Mouse (Mus musculus): ENCODE data around the gene Stx4a. TPM values are rescaled to one million over a fixed set of nuclear protein-coding genes. Genes with fewer than 3 reads are reported as not detected.
A peak's percentile ranks its signal among the peaks of the same experiment; 100 is the strongest.
"Not testable (repeated sequence)": the region's sequence is repeated elsewhere in the genome, so short reads cannot be mapped to it uniquely, and the experiment has no call there.

The Stx4a gene
- 47.1 and 82.4 TPM in 2 replicates for total RNA-seq (2017)

GRCm38 (mm10) chr7:127824176-127824871 is at the start of gene Stx4a, which contains the start of gene Stx1b:
Gene Stx4a, plus strand, starts transcription at chr7:127824294.
Gene Stx1b, minus strand, starts transcription at chr7:127824549.
- ATAC-seq (replicated peaks in 1 of 2; ENCODE audit: insufficient read depth in 1 of 2, low FRiP score in 2 of 2, low TSS enrichment in 1 of 2, low read depth in 1 of 2, poor library complexity in 2 of 2, severe bottlenecking in 2 of 2), result no peak

GRCm38 (mm10) chr7:127775837-127776236 is 48.3 kb upstream of the Stx4a start:
- ATAC-seq (replicated peaks in 1 of 2; ENCODE audit: insufficient read depth in 1 of 2, low FRiP score in 2 of 2, low TSS enrichment in 1 of 2, low read depth in 1 of 2, poor library complexity in 2 of 2, severe bottlenecking in 2 of 2), result not testable (repeated sequence)

GRCm38 (mm10) chr7:127776426-127776825 is 47.7 kb upstream of the Stx4a start, which contains the start of gene Setd1a:
Gene Setd1a, plus strand, starts transcription at chr7:127776670.
- peak; percentile 61 to 63 for ATAC-seq (replicated peaks in 1 of 2; ENCODE audit: insufficient read depth in 1 of 2, low FRiP score in 2 of 2, low TSS enrichment in 1 of 2, low read depth in 1 of 2, poor library complexity in 2 of 2, severe bottlenecking in 2 of 2)

GRCm38 (mm10) chr7:127776878-127777473 is 47.1 kb upstream of the Stx4a start:
- ATAC-seq (replicated peaks in 1 of 2; ENCODE audit: insufficient read depth in 1 of 2, low FRiP score in 2 of 2, low TSS enrichment in 1 of 2, low read depth in 1 of 2, poor library complexity in 2 of 2, severe bottlenecking in 2 of 2), result peak; percentile 90 to 91

GRCm38 (mm10) chr7:127777474-127778266 is 46.4 kb upstream of the Stx4a start:
- no peak; a peak in 1 of 4 replicates for ATAC-seq (replicated peaks in 1 of 2; ENCODE audit: insufficient read depth in 1 of 2, low FRiP score in 2 of 2, low TSS enrichment in 1 of 2, low read depth in 1 of 2, poor library complexity in 2 of 2, severe bottlenecking in 2 of 2)

- ATAC-seq (replicated peaks in 1 of 2; ENCODE audit: insufficient read depth in 1 of 2, low FRiP score in 2 of 2, low TSS enrichment in 1 of 2, low read depth in 1 of 2, poor library complexity in 2 of 2, severe bottlenecking in 2 of 2), result no peak
Measured at GRCm38 (mm10) chr7:127778350-127778749, 45.7 kb upstream of the Stx4a start.

- no peak for ATAC-seq (replicated peaks in 1 of 2; ENCODE audit: insufficient read depth in 1 of 2, low FRiP score in 2 of 2, low TSS enrichment in 1 of 2, low read depth in 1 of 2, poor library complexity in 2 of 2, severe bottlenecking in 2 of 2)
Measured at GRCm38 (mm10) chr7:127785308-127785707, 38.8 kb upstream of the Stx4a start, which contains the start of gene Gm49388. Gene Gm49388, plus strand, starts transcription at chr7:127785608.

- ATAC-seq (replicated peaks in 1 of 2; ENCODE audit: insufficient read depth in 1 of 2, low FRiP score in 2 of 2, low TSS enrichment in 1 of 2, low read depth in 1 of 2, poor library complexity in 2 of 2, severe bottlenecking in 2 of 2), result no peak
Measured at GRCm38 (mm10) chr7:127797076-127797845, 26.8 kb upstream of the Stx4a start.

- no peak for ATAC-seq (replicated peaks in 1 of 2; ENCODE audit: insufficient read depth in 1 of 2, low FRiP score in 2 of 2, low TSS enrichment in 1 of 2, low read depth in 1 of 2, poor library complexity in 2 of 2, severe bottlenecking in 2 of 2)
Measured at GRCm38 (mm10) chr7:127798591-127798990, 25.5 kb upstream of the Stx4a start.

GRCm38 (mm10) chr7:127799211-127799610 is 24.9 kb upstream of the Stx4a start:
- no peak for ATAC-seq (replicated peaks in 1 of 2; ENCODE audit: insufficient read depth in 1 of 2, low FRiP score in 2 of 2, low TSS enrichment in 1 of 2, low read depth in 1 of 2, poor library complexity in 2 of 2, severe bottlenecking in 2 of 2)

GRCm38 (mm10) chr7:127799738-127800137 is 24.4 kb upstream of the Stx4a start:
- no peak for ATAC-seq (replicated peaks in 1 of 2; ENCODE audit: insufficient read depth in 1 of 2, low FRiP score in 2 of 2, low TSS enrichment in 1 of 2, low read depth in 1 of 2, poor library complexity in 2 of 2, severe bottlenecking in 2 of 2)

- ATAC-seq (replicated peaks in 1 of 2; ENCODE audit: insufficient read depth in 1 of 2, low FRiP score in 2 of 2, low TSS enrichment in 1 of 2, low read depth in 1 of 2, poor library complexity in 2 of 2, severe bottlenecking in 2 of 2), result peak; percentile 77 to 78
Measured at GRCm38 (mm10) chr7:127800435-127801009, 23.6 kb upstream of the Stx4a start, which contains the start of gene Hsd3b7. Gene Hsd3b7, plus strand, starts transcription at chr7:127800604.

GRCm38 (mm10) chr7:127801010-127801621 is 23.0 kb upstream of the Stx4a start:
- ATAC-seq (replicated peaks in 1 of 2; ENCODE audit: insufficient read depth in 1 of 2, low FRiP score in 2 of 2, low TSS enrichment in 1 of 2, low read depth in 1 of 2, poor library complexity in 2 of 2, severe bottlenecking in 2 of 2), result no peak

GRCm38 (mm10) chr7:127802313-127802712 is 21.8 kb upstream of the Stx4a start:
- no peak for ATAC-seq (replicated peaks in 1 of 2; ENCODE audit: insufficient read depth in 1 of 2, low FRiP score in 2 of 2, low TSS enrichment in 1 of 2, low read depth in 1 of 2, poor library complexity in 2 of 2, severe bottlenecking in 2 of 2)

GRCm38 (mm10) chr7:127808821-127809220 is 15.3 kb upstream of the Stx4a start:
- no peak for ATAC-seq (replicated peaks in 1 of 2; ENCODE audit: insufficient read depth in 1 of 2, low FRiP score in 2 of 2, low TSS enrichment in 1 of 2, low read depth in 1 of 2, poor library complexity in 2 of 2, severe bottlenecking in 2 of 2)

GRCm38 (mm10) chr7:127809846-127810245 is 14.2 kb upstream of the Stx4a start:
- no peak for ATAC-seq (replicated peaks in 1 of 2; ENCODE audit: insufficient read depth in 1 of 2, low FRiP score in 2 of 2, low TSS enrichment in 1 of 2, low read depth in 1 of 2, poor library complexity in 2 of 2, severe bottlenecking in 2 of 2)

Measured in hematopoietic stem cell, adult 5-6 weeks (primary cell).